Mouse (Mus musculus): Measurements from ENCODE around the gene Oog2.
"Not testable (repeated sequence)": the region's sequence is repeated elsewhere in the genome, so short reads cannot be mapped to it uniquely, and the experiment has no call there.

Gene Oog2

GRCm38 (mm10) chr4:144190419-144190818 lies at the start of gene Oog2:
Oog2 (plus strand) TSS chr4:144190719.
- no peak for DNase-seq

- no peak for DNase-seq
Observed at GRCm38 (mm10) chr4:144162563-144162962, 28.0 kb upstream of the Oog2 start, which contains the start of gene Oog3. Oog3 (minus strand) TSS chr4:144162663.

- DNase-seq = not testable (repeated sequence)
Observed at GRCm38 (mm10) chr4:144213218-144213617, 22.7 kb downstream of the Oog2 start, which contains the start of gene C87977. C87977 (minus strand) TSS chr4:144213318.

Data from kidney, postnatal 14 days (tissue).